Mouse (Mus musculus) liver, embryonic 13.5 days (tissue): ENCODE results near the gene Trabd2b. TPM values are rescaled to one million over a fixed set of nuclear protein-coding genes. Genes with fewer than 3 reads are reported as not detected.

Experiments used
- ATAC-seq: fragments of 200-750 bp; cut with Nextera tagmentation; 2 replicates; pipeline ENCODE4 v1.8.0; 2017; ENCODE audit warnings: low read depth, mild to moderate bottlenecking, moderate number of reproducible peaks, moderate library complexity
- DNase-seq: peaks from one replicate; pipeline ENCODE4 v3.0.0; 2022
- H3K27ac ChIP-seq: fragments of 300-500 bp; sonication (generic); 2 replicates; pipeline ENCODE4 v1.5.1; 2015; ENCODE audit warnings: moderate library complexity, mild to moderate bottlenecking, inconsistent platforms
- H3K27me3 ChIP-seq: fragments of 300-500 bp; sonication (generic); 2 replicates; pipeline ENCODE4 v1.6.1; 2015; ENCODE audit warnings: mild to moderate bottlenecking, inconsistent platforms
- H3K36me3 ChIP-seq: fragments of 300-500 bp; sonication (generic); 2 replicates; pipeline ENCODE4 v1.6.1; 2015; ENCODE audit warnings: mild to moderate bottlenecking, inconsistent platforms
- H3K4me1 ChIP-seq: fragments of 300-500 bp; sonication (generic); replicated peaks from 2 replicates; pipeline ENCODE4 v1.6.1; 2015; ENCODE audit warnings: inconsistent platforms
- H3K4me2 ChIP-seq: fragments of 300-500 bp; sonication (generic); 2 replicates; pipeline ENCODE4 v1.6.1; 2015; ENCODE audit warnings: inconsistent platforms, mild to moderate bottlenecking, moderate library complexity
- H3K4me3 ChIP-seq: fragments of 300-500 bp; sonication (generic); replicated peaks from 2 replicates; pipeline ENCODE4 v1.5.1; 2015; ENCODE audit warnings: mild to moderate bottlenecking, inconsistent platforms
- H3K9ac ChIP-seq: fragments of 300-500 bp; sonication (generic); 2 replicates; pipeline ENCODE4 v1.6.1; 2015; ENCODE audit warnings: mild to moderate bottlenecking, inconsistent platforms
- H3K9me3 ChIP-seq: fragments of 300-500 bp; sonication (generic); replicated peaks from 2 replicates; pipeline ENCODE4 v1.6.1; 2016; ENCODE audit warnings: inconsistent platforms
- WGBS: fragments of 180-500 bp; shearing (Covaris S2); methylation state at CpG from one replicate; pipeline ENCODE4 v1.1.7; 2015; ENCODE audit not compliant: insufficient replicate concordance; 5-methylcytosine and 5-hydroxymethylcytosine counted together
- polyA plus RNA-seq: library from polyadenylated mRNA; unstranded; fragments of >200 nt; fragmentation: Nextera tagmentation; extraction: Ambion mirVana; gene quantifications from 2 replicates; pipeline ENCODE4 v1.2.1, GENCODE M21; 2015

Trabd2b gene
- polyA plus RNA-seq, 1 experiment from 2014 or later = 0.25 TPM

- Histone ChIP-seq H3K27ac (no peak overlapping the region), H3K4me3 (no peak overlapping the region), H3K4me2 (no peak overlapping the region), H3K27me3 (no peaks in the 10 kb centered on the region), H3K9ac (no peak overlapping the region), H3K9me3 (no peaks in the 10 kb centered on the region), H3K36me3 (no peaks in the 10 kb centered on the region), H3K4me1 (no peaks in the 10 kb centered on the region)
- WGBS = 38% methylated on average over 16 of the region's 16 CpGs
- DNase-seq (no peak), ATAC-seq (no peak)
These were observed 9.6 kb downstream of the Trabd2b start for GRCm38 (mm10) chr4:114415925-114416645.

GRCm38 (mm10) chr4:114420154-114420553 lies 13.6 kb downstream of the Trabd2b start:
- DNase-seq = no peak
- H3K4me3 ChIP-seq = no peak overlapping the region
- no peaks in the 10 kb centered on the region for H3K36me3 ChIP-seq
- H3K4me1 ChIP-seq = no peaks in the 10 kb centered on the region
- no peak overlapping the region for H3K4me2 ChIP-seq
- no peak overlapping the region for H3K27ac ChIP-seq
- H3K9ac ChIP-seq = no peak overlapping the region
- ATAC-seq = no peak
- H3K27me3 ChIP-seq = no peaks in the 10 kb centered on the region
- 45% methylated on average over 2 of the region's 2 CpGs for WGBS
- H3K9me3 ChIP-seq = no peaks in the 10 kb centered on the region

GRCm38 (mm10) chr4:114423084-114423483 lies 16.6 kb downstream of the Trabd2b start:
- Histone ChIP-seq H3K9me3 (no peaks in the 10 kb centered on the region), H3K9ac (no peak overlapping the region), H3K27me3 (no peaks in the 10 kb centered on the region), H3K27ac (no peak overlapping the region), H3K4me2 (no peak overlapping the region), H3K36me3 (no peaks in the 10 kb centered on the region), H3K4me3 (no peak overlapping the region), H3K4me1 (no peaks in the 10 kb centered on the region)
- 48% methylated on average over 6 of the region's 6 CpGs for WGBS
- DNase-seq = no peak
- ATAC-seq = no peak

GRCm38 (mm10) chr4:114425808-114426207 lies 19.3 kb downstream of the Trabd2b start:
- 48% methylated on average over 5 of the region's 5 CpGs for WGBS
- Histone ChIP-seq H3K9ac (no peak overlapping the region), H3K4me2 (no peak overlapping the region), H3K36me3 (no peaks in the 10 kb centered on the region), H3K4me1 (no peaks in the 10 kb centered on the region), H3K4me3 (no peak overlapping the region), H3K27me3 (no peaks in the 10 kb centered on the region), H3K9me3 (no peaks in the 10 kb centered on the region), H3K27ac (no peak overlapping the region)
- DNase-seq (no peak), ATAC-seq (no peak)

GRCm38 (mm10) chr4:114432742-114433141 lies 26.2 kb downstream of the Trabd2b start:
- Histone ChIP-seq H3K36me3 (no peaks in the 10 kb centered on the region), H3K27ac (no peak overlapping the region), H3K27me3 (no peaks in the 10 kb centered on the region), H3K9me3 (no peaks in the 10 kb centered on the region), H3K4me2 (no peak overlapping the region), H3K9ac (no peak overlapping the region), H3K4me1 (no peaks in the 10 kb centered on the region), H3K4me3 (no peak overlapping the region)
- DNase-seq = no peak
- no peak for ATAC-seq
- 56% methylated on average over 2 of the region's 2 CpGs for WGBS

- 56% methylated on average over 1 of the region's 1 CpGs for WGBS
These were observed 26.9 kb downstream of the Trabd2b start for GRCm38 (mm10) chr4:114433440-114433839.

GRCm38 (mm10) chr4:114434766-114435165 lies 28.2 kb downstream of the Trabd2b start:
- H3K9ac ChIP-seq = no peak overlapping the region
- DNase-seq (no peak), ATAC-seq (no peak)
- H3K27me3 ChIP-seq = no peaks in the 10 kb centered on the region
- 37% methylated on average over 1 of the region's 1 CpGs for WGBS
- no peaks in the 10 kb centered on the region for H3K36me3 ChIP-seq
- no peaks in the 10 kb centered on the region for H3K9me3 ChIP-seq
- no peaks in the 10 kb centered on the region for H3K4me1 ChIP-seq
- H3K27ac ChIP-seq = no peak overlapping the region
- no peak overlapping the region for H3K4me3 ChIP-seq
- H3K4me2 ChIP-seq = no peak overlapping the region

More at GRCm38 (mm10) chr4:114433440-114433839, 26.9 kb downstream of the Trabd2b start:
- no peaks in the 10 kb centered on the region for H3K27me3 ChIP-seq
- H3K36me3 ChIP-seq = no peaks in the 10 kb centered on the region
- DNase-seq = no peak
- H3K27ac ChIP-seq = no peak overlapping the region
- H3K4me2 ChIP-seq = no peak overlapping the region
- no peaks in the 10 kb centered on the region for H3K9me3 ChIP-seq
- no peak overlapping the region for H3K9ac ChIP-seq
- no peaks in the 10 kb centered on the region for H3K4me1 ChIP-seq
- no peak for ATAC-seq
- H3K4me3 ChIP-seq = no peak overlapping the region

- Histone ChIP-seq H3K27me3 (no peaks in the 10 kb centered on the region), H3K9ac (no peak overlapping the region), H3K4me3 (no peak overlapping the region), H3K27ac (no peak overlapping the region), H3K4me2 (no peak overlapping the region), H3K36me3 (no peaks in the 10 kb centered on the region), H3K4me1 (no peaks in the 10 kb centered on the region), H3K9me3 (no peaks in the 10 kb centered on the region)
- no peak for DNase-seq
- WGBS = 75% methylated on average over 7 of the region's 7 CpGs
- no peak for ATAC-seq
These were observed 28.9 kb downstream of the Trabd2b start for GRCm38 (mm10) chr4:114435381-114435780.

GRCm38 (mm10) chr4:114438764-114439163 lies 32.2 kb downstream of the Trabd2b start:
- Histone ChIP-seq H3K4me1 (no peaks in the 10 kb centered on the region), H3K4me3 (no peak overlapping the region), H3K9ac (no peak overlapping the region), H3K27me3 (no peaks in the 10 kb centered on the region), H3K36me3 (no peaks in the 10 kb centered on the region), H3K4me2 (no peak overlapping the region), H3K9me3 (no peaks in the 10 kb centered on the region), H3K27ac (no peak overlapping the region)
- WGBS = 63% methylated on average over 2 of the region's 2 CpGs
- no peak for DNase-seq
- no peak for ATAC-seq

- 38% methylated on average over 2 of the region's 2 CpGs for WGBS
- Histone ChIP-seq H3K4me3 (no peak overlapping the region), H3K4me1 (no peaks in the 10 kb centered on the region), H3K9me3 (no peaks in the 10 kb centered on the region), H3K27ac (no peak overlapping the region), H3K27me3 (no peaks in the 10 kb centered on the region), H3K4me2 (no peak overlapping the region), H3K9ac (no peak overlapping the region), H3K36me3 (no peaks in the 10 kb centered on the region)
- ATAC-seq = no peak
- DNase-seq = no peak
These were observed 35.7 kb downstream of the Trabd2b start for GRCm38 (mm10) chr4:114442186-114442585.

- DNase-seq (no peak), ATAC-seq (no peak)
- no peaks in the 10 kb centered on the region for H3K36me3 ChIP-seq
- H3K9me3 ChIP-seq = no peaks in the 10 kb centered on the region
- no peak overlapping the region for H3K27ac ChIP-seq
- H3K27me3 ChIP-seq = no peaks in the 10 kb centered on the region
- WGBS = 59% methylated on average over 3 of the region's 3 CpGs
- no peak overlapping the region for H3K4me3 ChIP-seq
- H3K4me2 ChIP-seq = no peak overlapping the region
- no peak overlapping the region for H3K9ac ChIP-seq
- H3K4me1 ChIP-seq = no peaks in the 10 kb centered on the region
These were observed 36.1 kb downstream of the Trabd2b start for GRCm38 (mm10) chr4:114442661-114443060.

- Histone ChIP-seq H3K27ac (no peak overlapping the region), H3K4me2 (no peak overlapping the region), H3K9ac (no peak overlapping the region), H3K36me3 (no peaks in the 10 kb centered on the region), H3K27me3 (no peaks in the 10 kb centered on the region), H3K9me3 (no peaks in the 10 kb centered on the region), H3K4me3 (no peak overlapping the region), H3K4me1 (no peaks in the 10 kb centered on the region)
- ATAC-seq (no peak), DNase-seq (no peak)
- 70% methylated on average over 9 of the region's 9 CpGs for WGBS
These were observed 42.0 kb downstream of the Trabd2b start for GRCm38 (mm10) chr4:114448393-114449052.
